Mouse (Mus musculus): ENCODE results near the gene Slc40a1. TPM values are rescaled to one million over a fixed set of nuclear protein-coding genes. Genes with fewer than 3 reads are reported as not detected.
A peak's percentile ranks its signal among the peaks of the same experiment; 100 is the strongest.

The Slc40a1 gene
- 17.3 and 19.0 TPM in 2 replicates for polyA plus RNA-seq (2014; fragmentation: Nextera tagmentation; extraction: Ambion mirVana)

GRCm38 (mm10) chr1:45926393-45926763, at the start of gene Slc40a1:
TSS of gene Slc40a1 (minus strand) at chr1:45926523.
- no peak for DNase-seq (ENCODE audit: low spot score)

GRCm38 (mm10) chr1:45971314-45971713, 45.0 kb upstream of the Slc40a1 start:
- Histone ChIP-seq H3K9me3 (ENCODE audit: control insufficient read depth, low read length) (no peaks in the 10 kb centered on the region), H3K4me3 (ENCODE audit: low read depth, low read length) (no peak overlapping the region), H3K27ac (ENCODE audit: low read depth, low read length) (no peak overlapping the region), H3K4me1 (ENCODE audit: control insufficient read depth, insufficient read depth, low read length) (no peaks in the 10 kb centered on the region), H3K4me2 (ENCODE audit: low read depth) (no peak overlapping the region), H3K36me3 (ENCODE audit: control insufficient read depth, insufficient read depth, low read length) (no peaks in the 10 kb centered on the region), H3K27me3 (ENCODE audit: control insufficient read depth, insufficient read depth, low read length) (no peaks in the 10 kb centered on the region), H3K9ac (ENCODE audit: low read length) (no peak overlapping the region)
- 91% methylated on average over 4 of the region's 4 CpGs for WGBS
- no peak for DNase-seq (ENCODE audit: low spot score)
- no peak for ATAC-seq (ENCODE audit: insufficient read depth, low FRiP score, low TSS enrichment)

More at GRCm38 (mm10) chr1:45926393-45926763, at the start of gene Slc40a1:
- Histone ChIP-seq H3K36me3 (ENCODE audit: control insufficient read depth, insufficient read depth, low read length) (no peaks in the 10 kb centered on the region), H3K9ac (ENCODE audit: low read length) (peak within 1 kb of the TSS; percentile 50), H3K4me3 (ENCODE audit: low read depth, low read length) (peak within 1 kb of the TSS; percentile 49), H3K27ac (ENCODE audit: low read depth, low read length) (no peak within 1 kb of the TSS), H3K27me3 (ENCODE audit: control insufficient read depth, insufficient read depth, low read length) (peaks cover 5% of the 10 kb centered on the region; the same call in 1 of the 2 replicates), H3K4me2 (ENCODE audit: low read depth) (peak within 1 kb of the TSS; percentile 86), H3K4me1 (ENCODE audit: control insufficient read depth, insufficient read depth, low read length) (no peaks in the 10 kb centered on the region), H3K9me3 (ENCODE audit: control insufficient read depth, low read length) (no peaks in the 10 kb centered on the region)
- 24% methylated on average over 9 of the region's 9 CpGs for WGBS
- ATAC-seq (ENCODE audit: insufficient read depth, low FRiP score, low TSS enrichment): no peak

GRCm38 (mm10) chr1:45948988-45949387, 22.7 kb upstream of the Slc40a1 start:
- ATAC-seq (ENCODE audit: insufficient read depth, low FRiP score, low TSS enrichment) (no peak), DNase-seq (ENCODE audit: low spot score) (no peak)
- WGBS: 63% methylated on average over 2 of the region's 2 CpGs
- Histone ChIP-seq H3K36me3 (ENCODE audit: control insufficient read depth, insufficient read depth, low read length) (no peaks in the 10 kb centered on the region), H3K27ac (ENCODE audit: low read depth, low read length) (no peak overlapping the region), H3K4me2 (ENCODE audit: low read depth) (no peak overlapping the region), H3K4me1 (ENCODE audit: control insufficient read depth, insufficient read depth, low read length) (no peaks in the 10 kb centered on the region), H3K9me3 (ENCODE audit: control insufficient read depth, low read length) (no peaks in the 10 kb centered on the region), H3K4me3 (ENCODE audit: low read depth, low read length) (no peak overlapping the region), H3K27me3 (ENCODE audit: control insufficient read depth, insufficient read depth, low read length) (no peaks in the 10 kb centered on the region), H3K9ac (ENCODE audit: low read length) (no peak overlapping the region)

- no peaks in the 10 kb centered on the region for H3K27me3 ChIP-seq (ENCODE audit: control insufficient read depth, insufficient read depth, low read length)
- no peaks in the 10 kb centered on the region for H3K36me3 ChIP-seq (ENCODE audit: control insufficient read depth, insufficient read depth, low read length)
- no peak overlapping the region for H3K9ac ChIP-seq (ENCODE audit: low read length)
- no peak overlapping the region for H3K27ac ChIP-seq (ENCODE audit: low read depth, low read length)
- H3K4me2 ChIP-seq (ENCODE audit: low read depth): no peak overlapping the region
- ATAC-seq (ENCODE audit: insufficient read depth, low FRiP score, low TSS enrichment): no peak
- 74% methylated on average over 1 of the region's 1 CpGs for WGBS
- DNase-seq (ENCODE audit: low spot score): no peak
- no peaks in the 10 kb centered on the region for H3K4me1 ChIP-seq (ENCODE audit: control insufficient read depth, insufficient read depth, low read length)
- no peak overlapping the region for H3K4me3 ChIP-seq (ENCODE audit: low read depth, low read length)
- H3K9me3 ChIP-seq (ENCODE audit: control insufficient read depth, low read length): no peaks in the 10 kb centered on the region
Measured at GRCm38 (mm10) chr1:45947843-45948242, 21.5 kb upstream of the Slc40a1 start.

GRCm38 (mm10) chr1:45931127-45931526, 4.8 kb upstream of the Slc40a1 start:
- Histone ChIP-seq H3K9ac (ENCODE audit: low read length) (no peak overlapping the region), H3K27ac (ENCODE audit: low read depth, low read length) (no peak overlapping the region), H3K36me3 (ENCODE audit: control insufficient read depth, insufficient read depth, low read length) (no peaks in the 10 kb centered on the region), H3K4me1 (ENCODE audit: control insufficient read depth, insufficient read depth, low read length) (no peaks in the 10 kb centered on the region), H3K27me3 (ENCODE audit: control insufficient read depth, insufficient read depth, low read length) (peaks cover 2% of the 10 kb centered on the region; the same call in 1 of the 2 replicates), H3K4me2 (ENCODE audit: low read depth) (no peak overlapping the region), H3K4me3 (ENCODE audit: low read depth, low read length) (no peak overlapping the region), H3K9me3 (ENCODE audit: control insufficient read depth, low read length) (no peaks in the 10 kb centered on the region)
- DNase-seq (ENCODE audit: low spot score): no peak
- ATAC-seq (ENCODE audit: insufficient read depth, low FRiP score, low TSS enrichment): no peak

GRCm38 (mm10) chr1:45926911-45927310, 588 bp upstream of the Slc40a1 start:
- DNase-seq (ENCODE audit: low spot score) (no peak), ATAC-seq (ENCODE audit: insufficient read depth, low FRiP score, low TSS enrichment) (no peak)
- WGBS: 54% methylated on average over 3 of the region's 3 CpGs

GRCm38 (mm10) chr1:45925500-45926392, 577 bp downstream of the Slc40a1 start:
- Histone ChIP-seq H3K9me3 (ENCODE audit: control insufficient read depth, low read length) (no peaks in the 10 kb centered on the region), H3K4me1 (ENCODE audit: control insufficient read depth, insufficient read depth, low read length) (no peaks in the 10 kb centered on the region)

More at GRCm38 (mm10) chr1:45926911-45927310, 588 bp upstream of the Slc40a1 start:
- Histone ChIP-seq H3K9ac (ENCODE audit: low read length) (no peak overlapping the region), H3K4me3 (ENCODE audit: low read depth, low read length) (no peak overlapping the region), H3K36me3 (ENCODE audit: control insufficient read depth, insufficient read depth, low read length) (no peaks in the 10 kb centered on the region), H3K27ac (ENCODE audit: low read depth, low read length) (no peak overlapping the region), H3K4me1 (ENCODE audit: control insufficient read depth, insufficient read depth, low read length) (no peaks in the 10 kb centered on the region), H3K4me2 (ENCODE audit: low read depth) (no peak overlapping the region), H3K9me3 (ENCODE audit: control insufficient read depth, low read length) (no peaks in the 10 kb centered on the region), H3K27me3 (ENCODE audit: control insufficient read depth, insufficient read depth, low read length) (peaks cover 5% of the 10 kb centered on the region; the same call in 1 of the 2 replicates)

GRCm38 (mm10) chr1:45925131-45925499, 1.2 kb downstream of the Slc40a1 start:
- DNase-seq (ENCODE audit: low spot score) (no peak), ATAC-seq (ENCODE audit: insufficient read depth, low FRiP score, low TSS enrichment) (peak; percentile 52)
- H3K36me3 ChIP-seq (ENCODE audit: control insufficient read depth, insufficient read depth, low read length): no peaks in the 10 kb centered on the region
- H3K27ac ChIP-seq (ENCODE audit: low read depth, low read length): no peak overlapping the region
- H3K27me3 ChIP-seq (ENCODE audit: control insufficient read depth, insufficient read depth, low read length): peaks cover 5% of the 10 kb centered on the region; the same call in 1 of the 2 replicates
- H3K9me3 ChIP-seq (ENCODE audit: control insufficient read depth, low read length): no peaks in the 10 kb centered on the region
- WGBS: 16% methylated on average over 7 of the region's 7 CpGs
- peak overlapping the region; percentile 86 for H3K4me2 ChIP-seq (ENCODE audit: low read depth)
- peak overlapping the region; percentile 49 for H3K4me3 ChIP-seq (ENCODE audit: low read depth, low read length)
- H3K9ac ChIP-seq (ENCODE audit: low read length): peak overlapping the region; percentile 44; the same call in 1 of the 2 replicates
- no peaks in the 10 kb centered on the region for H3K4me1 ChIP-seq (ENCODE audit: control insufficient read depth, insufficient read depth, low read length)

More at GRCm38 (mm10) chr1:45925500-45926392, 577 bp downstream of the Slc40a1 start:
- no peak overlapping the region for H3K27ac ChIP-seq (ENCODE audit: low read depth, low read length)
- DNase-seq (ENCODE audit: low spot score) (peak; percentile 87), ATAC-seq (ENCODE audit: insufficient read depth, low FRiP score, low TSS enrichment) (peak; percentile 96)
- no peaks in the 10 kb centered on the region for H3K36me3 ChIP-seq (ENCODE audit: control insufficient read depth, insufficient read depth, low read length)
- under 1% methylated on average over 53 of the region's 53 CpGs for WGBS
- H3K4me2 ChIP-seq (ENCODE audit: low read depth): peak overlapping the region; percentile 86
- peak overlapping the region; percentile 50 for H3K9ac ChIP-seq (ENCODE audit: low read length)
- H3K4me3 ChIP-seq (ENCODE audit: low read depth, low read length): peak overlapping the region; percentile 49
- peaks cover 5% of the 10 kb centered on the region; the same call in 1 of the 2 replicates for H3K27me3 ChIP-seq (ENCODE audit: control insufficient read depth, insufficient read depth, low read length)
